Mouse (Mus musculus) heart, embryonic 12.5 days (tissue): ENCODE results near the gene Dync2li1. TPM values are rescaled to one million over a fixed set of nuclear protein-coding genes. Genes with fewer than 3 reads are reported as not detected.

Source experiments
- ATAC-seq: fragments of 200-750 bp; cut with Nextera tagmentation; 2 replicates; pipeline ENCODE4 v1.8.0; 2017; ENCODE audit warnings: moderate TSS enrichment, moderate library complexity; ENCODE audit not compliant: insufficient number of reproducible peaks, low FRiP score
- H3K27ac ChIP-seq: fragments of 300-500 bp; sonication (generic); 2 replicates; pipeline ENCODE4 v1.5.1; 2016; ENCODE audit warnings: mild to moderate bottlenecking, moderate library complexity; ENCODE audit not compliant: poor library complexity, severe bottlenecking
- H3K27me3 ChIP-seq: fragments of 300-500 bp; sonication (generic); replicated peaks from 2 replicates; pipeline ENCODE4 v1.6.1; 2016; ENCODE audit warnings: mild to moderate bottlenecking, moderate library complexity
- H3K36me3 ChIP-seq: fragments of 300-500 bp; sonication (generic); 2 replicates; pipeline ENCODE4 v1.6.1; 2016; ENCODE audit warnings: mild to moderate bottlenecking, moderate library complexity
- H3K4me1 ChIP-seq: fragments of 300-500 bp; sonication (generic); replicated peaks from 2 replicates; pipeline ENCODE4 v1.6.1; 2016; ENCODE audit warnings: mild to moderate bottlenecking
- H3K4me2 ChIP-seq: fragments of 300-500 bp; sonication (generic); 2 replicates; pipeline ENCODE4 v1.6.1; 2016; ENCODE audit warnings: mild to moderate bottlenecking, moderate library complexity
- H3K4me3 ChIP-seq: fragments of 300-500 bp; sonication (generic); 2 replicates; pipeline ENCODE4 v1.5.1; 2016; ENCODE audit warnings: mild to moderate bottlenecking
- H3K9ac ChIP-seq: fragments of 300-500 bp; sonication (generic); 2 replicates; pipeline ENCODE4 v1.6.1; 2016; ENCODE audit warnings: mild to moderate bottlenecking, moderate library complexity
- H3K9me3 ChIP-seq: fragments of 300-500 bp; sonication (generic); replicated peaks from 2 replicates; pipeline ENCODE4 v1.6.1; 2016; ENCODE audit warnings: mild to moderate bottlenecking, moderate library complexity
- WGBS: fragments of 180-500 bp; shearing (Covaris S2); methylation state at CpG from one replicate; pipeline ENCODE4 v1.1.7; 2016; 5-methylcytosine and 5-hydroxymethylcytosine counted together
- polyA plus RNA-seq: library from polyadenylated mRNA; unstranded; fragments of >200 nt; fragmentation: Nextera tagmentation; extraction: Ambion mirVana; gene quantifications from 2 replicates; pipeline ENCODE4 v1.2.1, GENCODE M21; 2016

The Dync2li1 gene
- polyA plus RNA-seq, 1 experiment from 2014 or later = 9.6 TPM

DNA sequence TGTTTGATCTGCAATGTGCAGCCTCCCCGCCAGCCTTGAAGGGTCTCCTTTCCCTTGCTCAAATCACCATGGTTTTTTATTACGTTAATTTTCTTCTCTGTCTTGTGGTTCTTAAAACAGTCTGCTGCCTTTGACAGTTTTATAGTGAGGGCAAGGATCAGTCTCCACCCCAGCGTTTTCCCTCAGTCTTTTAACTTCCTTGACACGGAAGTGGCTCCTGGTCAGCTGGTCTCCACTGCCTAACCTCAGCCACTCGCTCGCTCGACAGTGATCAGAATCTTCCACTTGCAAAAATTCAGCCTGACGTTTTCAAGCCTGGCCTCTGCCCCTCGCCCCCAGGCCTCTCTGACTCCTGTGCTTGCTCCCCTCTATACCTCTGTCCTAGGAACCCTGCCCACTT, 39.4 kb downstream of the Dync2li1 start:
- Histone ChIP-seq H3K4me2 (no peak overlapping the region), H3K9me3 (no peaks in the 10 kb centered on the region), H3K4me1 (peaks cover 10% of the 10 kb centered on the region), H3K9ac (no peak overlapping the region), H3K27ac (no peak overlapping the region), H3K27me3 (peaks cover 8% of the 10 kb centered on the region), H3K36me3 (no peaks in the 10 kb centered on the region), H3K4me3 (no peak overlapping the region)
- ATAC-seq = no peak
- WGBS = 32% methylated on average over 9 of the region's 9 CpGs

DNA sequence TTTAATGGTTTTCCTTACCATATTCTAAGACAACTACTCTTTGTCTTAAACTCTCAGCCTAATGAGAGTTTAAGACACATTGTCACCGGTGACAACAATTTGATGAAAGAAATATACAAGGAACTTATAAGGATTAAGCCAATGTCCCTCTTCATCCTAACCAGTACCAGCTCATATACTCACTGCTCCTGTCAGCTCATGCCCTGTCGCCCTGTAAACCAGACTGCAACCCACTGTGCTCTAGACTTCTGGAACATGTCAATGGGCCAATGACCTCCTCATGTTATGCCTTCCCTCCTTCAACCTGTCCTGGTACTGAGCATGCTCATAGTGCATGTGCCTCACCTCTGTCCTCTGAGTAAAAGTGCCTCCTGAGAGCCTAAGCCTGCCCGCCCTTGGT, 41.6 kb downstream of the Dync2li1 start:
- no peak for ATAC-seq
- H3K9ac ChIP-seq = no peak overlapping the region
- no peak overlapping the region for H3K4me2 ChIP-seq
- H3K27ac ChIP-seq = no peak overlapping the region
- peaks cover 8% of the 10 kb centered on the region for H3K27me3 ChIP-seq
- no peaks in the 10 kb centered on the region for H3K36me3 ChIP-seq
- no peak overlapping the region for H3K4me3 ChIP-seq
- H3K9me3 ChIP-seq = no peaks in the 10 kb centered on the region
- 81% methylated on average over 3 of the region's 3 CpGs for WGBS
- peaks cover 10% of the 10 kb centered on the region for H3K4me1 ChIP-seq

DNA sequence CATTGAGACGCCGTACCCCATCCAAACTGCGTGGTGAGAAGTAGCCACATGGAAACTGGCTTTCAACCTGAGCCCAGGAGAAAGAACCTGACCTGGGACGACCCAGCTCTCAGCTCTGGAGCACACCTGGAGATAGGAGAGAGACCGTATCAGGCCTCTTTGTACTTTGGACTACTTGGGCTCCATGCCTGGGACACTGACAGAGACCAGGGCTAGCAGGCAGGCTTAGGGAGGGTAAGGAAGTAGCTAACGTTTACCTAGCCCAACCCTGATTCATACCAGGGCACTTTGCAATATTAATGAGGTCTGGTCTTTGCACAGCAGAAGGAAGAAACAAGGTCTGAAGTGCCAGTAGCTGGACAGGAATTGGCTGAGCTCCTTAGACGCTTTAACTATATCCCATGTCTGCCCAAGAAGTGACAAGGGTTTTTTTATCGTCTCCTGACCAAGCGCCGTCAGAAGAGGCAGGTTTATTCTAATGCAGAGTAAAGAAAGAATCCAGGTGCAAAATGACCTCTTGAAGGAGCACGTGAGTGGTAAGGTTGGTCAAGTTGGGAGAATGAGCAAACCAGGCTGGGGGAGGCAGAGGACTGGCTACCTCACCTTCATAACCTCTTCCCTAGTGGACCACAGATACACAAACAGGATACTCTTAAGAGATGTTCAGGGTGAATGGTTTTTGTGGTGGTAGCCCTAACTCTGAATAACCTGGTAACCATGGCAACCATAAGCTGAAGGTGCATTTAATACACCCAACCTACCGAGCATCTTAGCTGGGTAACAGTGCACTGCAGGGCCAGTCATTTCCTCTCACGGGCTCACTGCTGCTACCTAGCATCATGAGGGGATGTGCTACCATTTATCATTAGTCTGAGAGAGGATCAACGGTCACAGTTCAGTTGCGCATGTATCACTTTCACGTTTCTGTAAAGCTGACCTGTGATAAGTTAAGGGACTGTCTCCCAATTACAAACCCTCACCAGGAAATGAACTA, 46.4 kb downstream of the Dync2li1 start:
- no peaks in the 10 kb centered on the region for H3K9me3 ChIP-seq
- 72% methylated on average over 16 of the region's 16 CpGs for WGBS
- H3K4me1 ChIP-seq = no peaks in the 10 kb centered on the region; the same call in 1 of the 2 replicates
- ATAC-seq = no peak
- H3K4me2 ChIP-seq = no peak overlapping the region
- H3K27me3 ChIP-seq = peaks cover 21% of the 10 kb centered on the region
- no peaks in the 10 kb centered on the region for H3K36me3 ChIP-seq
- no peak overlapping the region for H3K4me3 ChIP-seq
- H3K9ac ChIP-seq = no peak overlapping the region
- H3K27ac ChIP-seq = no peak overlapping the region

DNA sequence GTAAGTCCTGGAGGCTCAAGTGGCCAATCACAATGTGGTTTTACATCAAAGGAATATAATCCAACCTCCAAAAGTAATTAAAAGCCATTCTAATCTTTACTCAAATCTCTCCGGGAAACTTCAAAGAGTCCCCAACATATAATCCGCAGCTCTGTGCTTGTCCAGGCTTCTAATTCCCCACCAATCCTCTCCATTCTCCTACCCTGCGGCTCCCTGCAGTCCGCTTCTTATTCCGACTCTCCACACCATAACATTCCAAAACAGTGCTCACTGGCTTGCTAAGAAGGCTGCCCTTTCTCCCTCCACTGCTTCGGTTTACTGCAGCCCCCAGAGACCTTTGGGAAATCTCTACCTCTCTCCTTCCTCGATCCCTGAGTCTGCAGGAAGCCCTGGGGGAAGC, 47.8 kb downstream of the Dync2li1 start:
- Histone ChIP-seq H3K36me3 (no peaks in the 10 kb centered on the region), H3K4me3 (no peak overlapping the region), H3K4me2 (no peak overlapping the region), H3K9me3 (no peaks in the 10 kb centered on the region), H3K27me3 (peaks cover 21% of the 10 kb centered on the region), H3K4me1 (no peaks in the 10 kb centered on the region; the same call in 1 of the 2 replicates), H3K9ac (no peak overlapping the region), H3K27ac (no peak overlapping the region)
- ATAC-seq = no peak
- 52% methylated on average over 7 of the region's 7 CpGs for WGBS

DNA sequence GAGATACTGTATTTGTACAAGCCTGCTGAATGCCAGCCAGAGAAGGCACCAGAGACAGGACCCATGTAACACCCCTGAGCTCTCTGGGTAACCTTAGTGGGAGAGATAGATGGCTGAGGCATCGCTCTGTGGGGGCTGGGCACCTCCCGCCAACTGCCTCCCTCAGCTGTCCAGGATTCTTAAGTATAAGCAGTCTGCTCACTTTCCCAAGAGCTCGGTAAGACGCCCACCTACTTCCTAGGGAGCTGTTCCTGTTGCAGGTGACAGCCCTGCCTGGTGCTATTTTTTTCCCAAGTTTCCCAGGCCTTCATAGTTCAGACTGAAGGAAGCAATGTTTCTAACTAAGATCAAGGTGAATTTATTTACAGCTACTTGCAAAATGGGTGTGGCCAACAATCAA, 48.9 kb downstream of the Dync2li1 start:
- H3K9ac ChIP-seq = no peak overlapping the region
- no peaks in the 10 kb centered on the region for H3K36me3 ChIP-seq
- no peak for ATAC-seq
- no peaks in the 10 kb centered on the region for H3K9me3 ChIP-seq
- no peak overlapping the region; the same call in 1 of the 2 replicates for H3K4me2 ChIP-seq
- no peaks in the 10 kb centered on the region; the same call in 1 of the 2 replicates for H3K4me1 ChIP-seq
- H3K4me3 ChIP-seq = no peak overlapping the region
- no peak overlapping the region for H3K27ac ChIP-seq
- 46% methylated on average over 4 of the region's 4 CpGs for WGBS
- H3K27me3 ChIP-seq = 0 out of 2 replicates have a peak, but pooled peaks cover 13% of the 10 kb centered on the region

DNA sequence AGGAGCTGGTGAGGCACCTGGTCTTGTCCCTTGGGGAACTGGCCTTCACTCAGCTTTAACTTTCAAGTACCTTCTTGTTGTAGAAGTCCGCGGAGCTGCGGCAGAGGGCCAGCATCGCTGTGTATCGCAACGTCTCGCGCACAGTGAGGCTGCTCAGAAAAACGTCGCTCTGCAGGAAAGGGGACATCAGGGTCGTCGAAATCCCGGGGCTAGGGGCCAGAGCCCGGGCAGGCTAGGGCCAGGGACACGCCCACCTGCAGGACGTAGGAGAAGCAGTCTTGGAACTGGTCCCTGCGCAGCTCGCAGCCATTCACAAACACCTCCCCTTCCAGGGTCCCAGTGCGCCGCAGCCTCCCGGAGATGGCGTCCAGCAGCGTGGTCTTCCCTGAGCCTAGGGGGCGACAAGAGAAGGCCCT, 49.7 kb downstream of the Dync2li1 start, which contains the start of gene Abcg8:
TSS of gene Abcg8 (plus strand) at position 352 of the 416 bp plus-strand sequence.
- ATAC-seq = 0 out of 2 replicates have a peak, but pooled peaks have one; percentile 48
- no peaks in the 10 kb centered on the region; the same call in 1 of the 2 replicates for H3K4me1 ChIP-seq

DNA sequence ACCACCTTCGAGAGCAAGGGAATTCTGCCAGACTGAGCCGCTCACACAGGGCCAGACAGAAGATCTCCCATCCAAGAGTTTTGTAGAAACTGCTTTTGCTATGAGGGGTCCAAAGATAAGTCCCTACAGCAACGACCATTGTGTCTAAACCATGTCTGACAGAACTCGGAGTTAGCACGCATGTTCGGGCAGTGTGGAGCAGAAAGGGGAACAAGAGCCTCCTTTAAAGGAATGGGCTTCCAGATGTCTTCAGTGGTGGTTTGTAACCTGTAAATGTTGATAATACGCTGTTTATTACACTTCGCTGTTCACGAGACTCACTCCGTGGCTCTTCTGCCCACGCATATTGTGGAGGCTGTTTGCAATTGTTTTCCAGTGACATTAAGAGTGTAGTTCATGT, 51.3 kb downstream of the Dync2li1 start:
- H3K4me2 ChIP-seq = no peak overlapping the region
- 0 out of 2 replicates have a peak, but pooled peaks cover 13% of the 10 kb centered on the region for H3K27me3 ChIP-seq
- H3K4me1 ChIP-seq = peaks cover 5% of the 10 kb centered on the region; the same call in 1 of the 2 replicates
- H3K36me3 ChIP-seq = no peaks in the 10 kb centered on the region
- WGBS = 87% methylated on average over 11 of the region's 11 CpGs
- H3K9ac ChIP-seq = no peak overlapping the region
- no peaks in the 10 kb centered on the region for H3K9me3 ChIP-seq
- no peak overlapping the region for H3K27ac ChIP-seq
- no peak for ATAC-seq
- no peak overlapping the region for H3K4me3 ChIP-seq

More for the DNA sequence above, 49.7 kb downstream of the Dync2li1 start, which contains the start of gene Abcg8:
- WGBS = under 1% methylated on average over 24 of the region's 24 CpGs
- peak within 1 kb of the TSS; percentile 49; the same call in 1 of the 2 replicates for H3K9ac ChIP-seq
- peak within 1 kb of the TSS; percentile 72 for H3K4me2 ChIP-seq
- H3K4me3 ChIP-seq = peak within 1 kb of the TSS; percentile 46
- no peaks in the 10 kb centered on the region for H3K36me3 ChIP-seq
- no peak within 1 kb of the TSS for H3K27ac ChIP-seq
- H3K27me3 ChIP-seq = 0 out of 2 replicates have a peak, but pooled peaks cover 13% of the 10 kb centered on the region
- H3K9me3 ChIP-seq = no peaks in the 10 kb centered on the region

DNA sequence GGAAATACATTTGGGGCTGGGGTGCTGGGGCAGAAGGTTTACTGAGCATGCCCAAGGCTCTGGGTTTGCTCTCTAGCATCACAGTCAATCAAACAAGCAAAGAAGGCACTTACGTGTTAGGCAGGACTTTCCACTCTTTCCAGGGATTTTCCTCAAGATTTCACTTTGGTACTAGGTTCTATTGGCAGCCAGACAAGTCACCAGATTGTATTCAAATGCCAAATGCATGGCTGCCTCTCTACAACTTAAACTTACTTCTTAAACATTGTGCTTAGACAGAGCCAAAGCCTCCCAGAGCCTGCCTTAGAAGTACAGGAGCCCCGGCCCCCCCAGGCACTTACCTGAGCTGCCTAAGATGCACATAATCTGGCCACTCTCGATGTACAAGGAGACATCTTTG, 55.4 kb downstream of the Dync2li1 start:
- 72% methylated on average over 3 of the region's 3 CpGs for WGBS
- peaks cover 24% of the 10 kb centered on the region for H3K4me1 ChIP-seq
- H3K36me3 ChIP-seq = no peaks in the 10 kb centered on the region
- ATAC-seq = no peak
- no peaks in the 10 kb centered on the region for H3K9me3 ChIP-seq
- no peaks in the 10 kb centered on the region for H3K27me3 ChIP-seq
- no peak overlapping the region for H3K27ac ChIP-seq
- H3K4me3 ChIP-seq = no peak overlapping the region
- H3K9ac ChIP-seq = no peak overlapping the region
- no peak overlapping the region for H3K4me2 ChIP-seq

DNA sequence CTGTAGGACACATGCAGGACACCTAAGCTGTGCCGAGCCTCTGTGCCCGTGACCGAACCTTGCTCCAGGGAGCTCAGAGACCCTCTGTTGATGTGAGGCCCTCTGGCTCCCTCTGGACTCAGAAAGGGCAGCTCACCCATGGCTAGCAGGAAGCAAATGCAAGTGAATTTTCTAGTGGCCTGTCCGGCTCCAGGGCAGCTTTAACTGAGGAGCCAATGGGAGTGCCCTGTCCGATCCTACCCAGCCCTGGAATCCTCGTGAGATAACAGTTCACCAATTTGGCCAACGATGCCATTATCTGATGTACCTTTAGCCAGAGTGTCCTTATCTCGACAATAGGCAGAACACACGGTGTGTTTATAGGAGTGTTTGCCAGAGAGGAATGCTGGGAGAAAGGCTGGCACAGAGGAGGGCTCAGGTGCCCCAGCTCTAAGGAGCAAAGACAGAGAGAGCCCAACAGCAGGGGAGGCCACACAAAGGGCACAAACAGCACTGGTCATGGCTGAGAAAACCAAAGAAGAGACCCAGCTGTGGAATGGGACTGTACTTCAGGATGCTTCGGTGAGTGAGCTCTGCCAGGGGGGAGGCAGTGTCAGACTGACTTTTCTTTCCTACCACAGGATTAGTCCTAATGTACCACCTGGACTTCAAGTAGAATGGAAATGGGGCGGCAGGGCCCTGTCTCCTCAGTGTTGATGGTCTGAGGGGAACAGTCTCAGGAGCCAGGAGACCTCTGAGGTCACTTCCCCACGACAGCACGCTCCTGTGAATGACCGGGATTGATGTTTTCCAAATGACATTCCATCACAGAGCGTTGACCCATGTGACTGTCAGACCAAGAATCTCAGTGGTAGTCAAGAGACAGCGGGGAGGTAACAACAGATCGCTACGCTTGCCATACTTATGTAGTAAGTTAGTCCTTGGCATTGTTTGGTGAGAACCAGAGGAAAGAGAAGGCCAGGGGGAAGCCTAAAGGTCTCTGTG, 56.7 kb downstream of the Dync2li1 start, which contains the start of gene Abcg5:
TSS of gene Abcg5 (minus strand) at position 278 of the 984 bp plus-strand sequence.
- H3K4me1 ChIP-seq = peaks cover 24% of the 10 kb centered on the region
- no peak for ATAC-seq
- H3K4me2 ChIP-seq = no peak within 1 kb of the TSS
- no peak within 1 kb of the TSS for H3K4me3 ChIP-seq
- WGBS = 61% methylated on average over 18 of the region's 18 CpGs
- no peaks in the 10 kb centered on the region for H3K27me3 ChIP-seq
- no peaks in the 10 kb centered on the region for H3K36me3 ChIP-seq
- H3K27ac ChIP-seq = no peak within 1 kb of the TSS
- no peak within 1 kb of the TSS for H3K9ac ChIP-seq
- no peaks in the 10 kb centered on the region for H3K9me3 ChIP-seq

DNA sequence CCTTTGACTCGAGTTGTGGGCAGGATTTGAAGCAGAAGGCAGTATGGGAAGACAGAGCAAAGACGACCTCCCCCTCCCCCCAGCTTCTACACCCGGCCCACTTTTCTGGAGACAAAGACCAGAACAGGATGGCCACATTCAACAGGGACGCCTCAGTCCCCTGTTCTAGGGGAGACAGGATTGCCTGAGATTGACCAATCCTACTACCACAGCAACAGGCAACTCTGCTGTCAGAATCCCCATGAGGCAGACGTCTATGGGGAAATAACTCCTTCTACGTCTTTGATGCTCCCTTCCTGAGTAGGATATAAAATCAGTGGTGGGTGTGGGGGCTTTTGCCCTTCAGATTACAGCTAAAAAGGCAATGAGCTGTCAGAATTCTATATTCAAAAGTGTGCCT, 58.0 kb downstream of the Dync2li1 start:
- H3K9ac ChIP-seq = no peak overlapping the region
- peaks cover 24% of the 10 kb centered on the region for H3K4me1 ChIP-seq
- ATAC-seq = no peak
- no peak overlapping the region for H3K4me2 ChIP-seq
- H3K4me3 ChIP-seq = no peak overlapping the region
- H3K27me3 ChIP-seq = 0 out of 2 replicates have a peak, but pooled peaks cover 4% of the 10 kb centered on the region
- 40% methylated on average over 6 of the region's 6 CpGs for WGBS
- no peaks in the 10 kb centered on the region for H3K9me3 ChIP-seq
- no peaks in the 10 kb centered on the region for H3K36me3 ChIP-seq
- H3K27ac ChIP-seq = no peak overlapping the region
